Mouse (Mus musculus) G1E-ER4 (cell line): ENCODE data around the gene Shroom3. TPM values are rescaled to one million over a fixed set of nuclear protein-coding genes. Genes with fewer than 3 reads are reported as not detected.

ENCODE experiments used
- GATA1 ChIP-seq: IDR thresholded peaks from one replicate; pipeline ENCODE4 v1.8.0; 2012; ENCODE audit warnings: low read length, inconsistent platforms
- polyA plus RNA-seq: library from polyadenylated mRNA; stranded (reverse); fragments of >175 nt; gene quantifications from 2 replicates; pipeline ENCODE4 v1.2.3, GENCODE M21; 2012

Gene Shroom3
- polyA plus RNA-seq, 1 experiment = not detected

- no peak for TF ChIP-seq GATA1
Measured at GRCm38 (mm10) chr5:92841474-92841873, 158.2 kb downstream of the Shroom3 start.

DNA sequence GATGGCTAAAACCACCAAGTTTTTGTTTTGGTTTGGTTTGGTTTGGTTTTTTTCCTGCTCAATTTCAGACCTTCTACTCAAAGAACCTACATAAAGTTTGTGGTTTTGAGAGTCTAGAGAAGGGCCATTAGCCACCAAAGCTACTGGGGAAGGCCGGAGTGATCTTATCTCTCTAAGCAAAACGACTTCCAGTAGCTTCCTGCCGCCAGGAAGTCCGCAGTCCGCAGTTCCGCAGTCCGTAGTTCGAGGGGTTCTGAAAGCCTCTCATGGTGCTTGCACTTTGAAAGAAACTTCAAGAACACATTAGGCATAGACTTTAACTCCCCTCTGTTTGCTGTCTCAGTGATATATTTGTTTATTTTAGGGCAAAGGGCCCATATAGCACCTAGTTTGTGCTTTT, 159.2 kb downstream of the Shroom3 start:
- no peak for TF ChIP-seq GATA1

DNA sequence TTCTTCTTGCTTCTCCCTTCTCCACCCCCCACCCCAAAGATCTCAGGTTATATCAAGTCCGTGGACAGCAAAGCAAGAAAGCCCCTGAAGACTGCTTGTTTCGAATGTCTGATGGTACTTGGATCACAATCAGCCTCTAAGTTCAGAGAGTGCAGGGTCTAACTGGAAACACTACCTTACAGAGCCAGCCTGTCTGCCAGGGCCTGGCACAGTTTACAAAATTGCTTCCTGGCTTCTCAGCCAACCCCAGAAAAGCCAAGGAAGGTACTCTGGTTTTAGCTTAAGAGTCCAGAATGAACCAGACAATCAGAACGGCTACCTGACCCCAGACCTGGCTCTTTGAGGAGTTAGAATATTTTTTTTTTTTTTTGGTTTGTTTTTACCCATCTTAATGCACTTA, 159.6 kb downstream of the Shroom3 start:
- no peak for TF ChIP-seq GATA1

DNA sequence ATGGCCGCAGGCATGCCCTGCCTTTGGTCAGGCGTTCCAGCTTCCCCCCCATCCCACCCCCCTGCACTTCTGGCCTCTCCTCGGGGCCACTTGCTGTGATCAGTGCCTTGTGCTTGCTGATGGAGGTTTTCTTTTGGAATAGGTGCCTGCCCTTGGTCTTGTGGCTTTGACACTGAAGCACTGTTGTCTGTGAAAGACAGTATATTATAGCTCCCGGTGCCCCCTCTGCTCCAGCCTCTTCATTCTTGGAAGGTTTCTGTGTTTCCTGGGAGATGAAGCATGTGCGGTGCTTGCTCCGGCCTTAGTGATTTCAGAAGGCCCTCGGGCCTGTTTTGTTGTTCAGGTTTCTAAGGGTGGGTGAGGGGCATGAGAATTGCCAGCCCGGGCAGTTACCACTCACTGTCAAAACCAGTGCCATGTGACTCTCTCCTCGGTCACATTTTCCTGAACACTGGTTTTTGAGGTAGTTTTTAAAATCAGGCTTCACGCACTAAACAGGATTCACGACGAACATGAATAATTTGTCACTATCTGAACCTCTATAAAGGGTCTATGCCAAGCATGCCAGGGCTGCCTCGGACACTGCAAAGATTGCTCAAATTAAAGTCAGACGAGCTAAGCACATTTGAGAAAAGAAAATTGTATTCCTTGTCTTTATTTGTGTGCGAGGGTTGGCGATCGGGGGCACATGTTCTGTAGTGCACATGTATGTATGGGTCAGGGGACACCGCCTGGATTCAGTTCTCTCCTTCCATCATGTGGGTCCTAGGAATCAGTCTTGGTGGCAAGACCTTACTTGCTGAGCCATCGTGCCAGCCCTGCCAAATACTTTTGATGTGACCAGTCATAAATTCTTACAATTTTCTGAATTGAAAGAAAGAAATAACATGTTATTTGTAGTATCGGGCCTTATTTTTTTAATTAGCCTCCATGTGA, 160.9 kb downstream of the Shroom3 start:
- TF ChIP-seq GATA1 = no peak

- TF ChIP-seq GATA1 = no peak
Measured at GRCm38 (mm10) chr5:92849743-92850142, 166.5 kb downstream of the Shroom3 start.

- no peak for TF ChIP-seq GATA1
Measured at GRCm38 (mm10) chr5:92850925-92851324, 167.7 kb downstream of the Shroom3 start.

- no peak for TF ChIP-seq GATA1
Measured at GRCm38 (mm10) chr5:92854983-92855382, 171.7 kb downstream of the Shroom3 start.

- no peak for TF ChIP-seq GATA1
Measured at GRCm38 (mm10) chr5:92856346-92856745, 173.1 kb downstream of the Shroom3 start.

GRCm38 (mm10) chr5:92857177-92857576, 173.9 kb downstream of the Shroom3 start:
- no peak for TF ChIP-seq GATA1

- TF ChIP-seq GATA1 = no peak
Measured at GRCm38 (mm10) chr5:92858104-92858503, 174.9 kb downstream of the Shroom3 start.

- no peak for TF ChIP-seq GATA1
Measured at GRCm38 (mm10) chr5:92858576-92858975, 175.3 kb downstream of the Shroom3 start.

GRCm38 (mm10) chr5:92861416-92862112, 178.3 kb downstream of the Shroom3 start:
- TF ChIP-seq GATA1 = no peak

DNA sequence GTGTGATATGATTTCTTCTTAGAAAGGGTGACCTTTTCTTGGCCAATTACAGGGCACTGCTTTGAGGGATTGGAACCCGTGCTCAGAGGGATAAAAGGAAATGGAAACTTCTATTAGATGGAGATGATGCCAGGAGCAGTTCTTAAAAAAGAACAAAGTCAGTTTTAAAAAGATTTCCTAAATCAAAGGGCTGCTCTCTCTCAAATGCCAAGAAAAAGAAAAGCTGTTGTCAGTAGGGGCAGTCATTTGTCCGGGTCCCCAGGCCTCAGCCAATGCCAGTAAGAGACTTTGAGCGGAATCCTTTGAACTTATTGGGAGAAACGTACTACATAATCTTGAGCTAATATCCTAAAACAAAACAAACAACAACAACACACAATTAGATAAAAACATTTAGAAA, 181.9 kb downstream of the Shroom3 start:
- TF ChIP-seq GATA1 = no peak

GRCm38 (mm10) chr5:92866546-92866945, 183.3 kb downstream of the Shroom3 start:
- TF ChIP-seq GATA1 = no peak

DNA sequence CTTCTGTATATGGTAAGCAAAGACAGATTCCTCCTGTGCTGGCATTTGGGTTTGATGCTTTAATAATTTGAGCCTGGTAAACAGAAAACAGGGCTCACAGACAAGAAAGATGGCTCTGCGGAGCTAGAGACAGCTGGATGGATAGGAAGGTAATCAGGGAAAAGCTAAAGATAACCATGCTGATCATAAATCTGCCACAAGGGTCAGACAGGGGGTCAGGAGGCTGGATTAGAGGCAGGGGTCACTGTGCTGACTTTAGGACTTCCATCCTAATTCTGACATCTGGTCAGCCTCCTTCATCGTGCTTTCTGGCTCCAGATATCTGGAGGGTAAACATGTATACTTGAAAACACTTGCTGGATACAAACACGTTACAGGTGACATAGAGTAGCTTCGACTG, 184.0 kb downstream of the Shroom3 start:
- TF ChIP-seq GATA1 = no peak

DNA sequence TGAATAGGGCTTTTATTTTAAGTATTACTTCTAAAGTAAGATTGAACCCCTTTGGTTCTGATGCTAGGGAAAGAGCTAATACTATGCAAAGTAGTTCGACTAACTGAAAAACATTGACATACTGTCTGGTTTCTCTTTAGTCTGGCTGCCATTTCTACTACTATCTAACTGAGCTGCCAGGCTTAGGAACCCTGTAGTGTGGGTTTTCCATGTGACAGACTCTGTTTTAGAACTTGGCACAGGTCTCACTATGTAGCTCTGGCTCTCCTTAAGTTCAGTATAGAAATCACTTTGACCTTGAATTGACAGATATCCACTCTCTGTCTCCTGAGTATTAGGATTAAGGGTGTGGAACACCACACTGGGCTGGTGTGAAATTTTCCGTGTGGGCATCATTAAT, 185.0 kb downstream of the Shroom3 start:
- TF ChIP-seq GATA1 = no peak

GRCm38 (mm10) chr5:92871048-92871447, 187.8 kb downstream of the Shroom3 start:
- no peak for TF ChIP-seq GATA1
